In the genomic region with DNA sequence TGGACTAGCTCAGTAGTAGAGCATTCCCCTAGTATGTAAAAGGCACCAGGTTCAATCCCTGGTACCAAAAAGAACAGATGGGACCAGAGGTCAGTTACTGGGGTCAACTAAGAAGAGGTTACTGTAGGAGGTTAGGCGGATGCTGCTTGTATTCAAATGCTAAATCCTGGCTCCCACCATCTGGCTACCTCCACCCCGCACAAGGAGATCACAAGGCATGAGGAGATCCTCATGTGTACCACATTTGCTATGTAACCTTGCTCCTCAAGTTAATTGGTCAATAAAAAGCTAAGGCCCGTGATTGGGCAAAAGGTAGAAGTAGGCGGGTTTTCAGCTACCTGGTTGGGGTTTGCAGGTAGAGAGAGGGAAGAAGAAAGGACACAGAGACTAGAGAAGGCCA, we compare ENCODE assay signal across 23 mouse cellular contexts. TPM values are rescaled to one million over a fixed set of nuclear protein-coding genes. Genes with fewer than 3 reads are reported as not detected.
DNase-seq lines count a peak whose midpoint lies in the region; ATAC-seq lines count a peak whose summit lies in the region.
"Had no signal": no experiment of that assay in that cellular context is flagged by ENCODE, and none has a peak within 500 bp of the region (broad histone marks: within the 10 kb centered on the region; RNA-seq: fewer than 3 reads in every experiment).

No protein-coding gene starts in this region.

- DNase-seq in ES-CJ7 (ENCODE audit: low read depth, low spot score) (peak; percentile 94), R1 (ENCODE audit: low read depth, low spot score) (peak; percentile 95), ZHBTc4 (ENCODE audit: low read depth, low spot score) (peak; percentile 91)
- DNase-seq in testis, postnatal 14 days (ENCODE audit: low spot score) = no peak
- no peak for DNase-seq in kidney, postnatal 14 days
- DNase-seq: adrenal gland, adult 2 months; adrenal gland, postnatal 10 days; adrenal gland, postnatal 25 days; cerebellum, adult 11 months; cerebellum, adult 18-20 months; cerebellum, adult 8-10 months; cerebellum, adult 9-11 months; cerebellum, postnatal 25 days; forebrain, postnatal 0 days had no signal

- H3K27ac ChIP-seq in neural tube, embryonic 15.5 days (replicated peaks) = no peak overlapping the region
- H3K27ac ChIP-seq: embryonic facial prominence, embryonic 10.5 days; embryonic facial prominence, embryonic 12.5 days; forebrain, embryonic 13.5 days; forebrain, embryonic 15.5 days had no signal

- H3K4me2 ChIP-seq in neural tube, embryonic 15.5 days = no peak overlapping the region
- H3K4me2 ChIP-seq: embryonic facial prominence, embryonic 12.5 days; forebrain, embryonic 13.5 days; forebrain, embryonic 15.5 days had no signal

- H3K27me3 ChIP-seq in neural tube, embryonic 15.5 days (replicated peaks) = no peaks in the 10 kb centered on the region
- H3K27me3 ChIP-seq: embryonic facial prominence, embryonic 12.5 days; forebrain, embryonic 13.5 days; forebrain, embryonic 15.5 days; Patski had no signal

- no peaks in the 10 kb centered on the region for H3K9me3 ChIP-seq in neural tube, embryonic 15.5 days (replicated peaks)
- H3K9me3 ChIP-seq: embryonic facial prominence, embryonic 10.5 days; embryonic facial prominence, embryonic 12.5 days; forebrain, embryonic 13.5 days; forebrain, embryonic 15.5 days had no signal

- H3K9ac ChIP-seq in neural tube, embryonic 15.5 days (replicated peaks) = no peak overlapping the region
- H3K9ac ChIP-seq: embryonic facial prominence, embryonic 12.5 days; forebrain, embryonic 13.5 days; forebrain, embryonic 15.5 days; forebrain, postnatal 0 days had no signal

- H3K4me1 ChIP-seq in neural tube, embryonic 15.5 days = no peaks in the 10 kb centered on the region
- H3K4me1 ChIP-seq: embryonic facial prominence, embryonic 12.5 days; forebrain, embryonic 13.5 days; forebrain, embryonic 15.5 days had no signal

- 75% methylated on average over 4 of the region's 4 CpGs for WGBS in neural tube, embryonic 15.5 days

- H3K36me3 ChIP-seq in neural tube, embryonic 15.5 days = no peaks in the 10 kb centered on the region
- H3K36me3 ChIP-seq: embryonic facial prominence, embryonic 10.5 days; embryonic facial prominence, embryonic 12.5 days; forebrain, embryonic 15.5 days; G1E had no signal

- no peak overlapping the region for H3K4me3 ChIP-seq in neural tube, embryonic 15.5 days (replicated peaks)
- H3K4me3 ChIP-seq: embryonic facial prominence, embryonic 10.5 days; embryonic facial prominence, embryonic 12.5 days; forebrain, embryonic 13.5 days; forebrain, embryonic 15.5 days had no signal

- ATAC-seq in neural tube, embryonic 15.5 days (ENCODE audit: low FRiP score) = no peak
- ATAC-seq: forebrain, embryonic 13.5 days; forebrain, embryonic 15.5 days; forebrain, postnatal 0 days had no signal

RNA-seq across cellular contexts. Expression of gene Tnfrsf1b, which starts 25.0 kb away (rescaled TPM):
- 4.5 and 6.9 TPM in 2 replicates for polyA plus RNA-seq in neural tube, embryonic 15.5 days (2015; fragmentation: Nextera tagmentation; extraction: Ambion mirVana)
- polyA plus RNA-seq: G1E had no signal

RNA-seq across cellular contexts. Expression of gene Tnfrsf8, which starts 43.3 kb away (rescaled TPM):
- polyA plus RNA-seq in neural tube, embryonic 15.5 days (2015; fragmentation: Nextera tagmentation; extraction: Ambion mirVana) = 0.14 and 2.7 TPM in 2 replicates
- polyA plus RNA-seq: C2C12; embryonic facial prominence, embryonic 10.5 days; forebrain, embryonic 11.5 days; G1E had no signal

Comparison
In these comparisons a context has a peak if more than half of its experiments do, and no peak if none do; other contexts are left out.
1. DNase-seq: peak in ES-CJ7 (single experiment), R1 (single experiment) and ZHBTc4 (single experiment); none in testis, postnatal 14 days (single experiment) and kidney, postnatal 14 days (single experiment).